Mouse (Mus musculus) ES-Bruce4 (cell line): ENCODE data around the gene Gm49486. TPM values are rescaled to one million over a fixed set of nuclear protein-coding genes. Genes with fewer than 3 reads are reported as not detected.

Source experiments
- H3K27ac ChIP-seq: 2 replicates; pipeline ENCODE4 v1.5.1; 2012; ENCODE audit warnings: low read length, inconsistent platforms; ENCODE audit not compliant: insufficient read depth
- H3K27me3 ChIP-seq: 2 replicates; pipeline ENCODE4 v1.6.1; 2012; ENCODE audit warnings: mild to moderate bottlenecking, low read length, inconsistent platforms; ENCODE audit not compliant: control insufficient read depth, poor library complexity, insufficient read depth, severe bottlenecking
- H3K36me3 ChIP-seq: 2 replicates; pipeline ENCODE4 v1.6.1; 2012; ENCODE audit warnings: inconsistent platforms, mild to moderate bottlenecking, low read length, moderate library complexity; ENCODE audit not compliant: control insufficient read depth, poor library complexity, insufficient read depth, severe bottlenecking
- H3K4me1 ChIP-seq: one replicate; pipeline ENCODE4 v1.8.1; 2011; ENCODE audit warnings: low read length; ENCODE audit not compliant: control insufficient read depth, insufficient read depth
- H3K4me3 ChIP-seq: 2 replicates; pipeline ENCODE4 v1.5.1; 2011; ENCODE audit warnings: low read depth, mild to moderate bottlenecking, low read length
- H3K9ac ChIP-seq: 2 replicates; pipeline ENCODE4 v1.6.1; 2012; ENCODE audit warnings: low read depth, mild to moderate bottlenecking, inconsistent platforms; ENCODE audit not compliant: poor library complexity, severe bottlenecking
- H3K9me3 ChIP-seq: replicated peaks from 2 replicates; pipeline ENCODE4 v1.6.1; 2012; ENCODE audit warnings: mild to moderate bottlenecking, low read length, inconsistent platforms; ENCODE audit not compliant: control insufficient read depth, poor library complexity, insufficient read depth, severe bottlenecking
- CTCF ChIP-seq: IDR thresholded peaks from one replicate; pipeline ENCODE4 v1.8.1; 2011; ENCODE audit warnings: low read depth, low read length
- EP300 ChIP-seq: IDR thresholded peaks from 2 replicates; pipeline ENCODE4 v1.6.1; 2011; ENCODE audit warnings: low read depth, low read length; ENCODE audit not compliant: insufficient read depth
- POLR2A ChIP-seq: IDR thresholded peaks from one replicate; pipeline ENCODE4 v1.8.1; 2011; ENCODE audit warnings: low read length; ENCODE audit not compliant: insufficient read depth
- polyA plus RNA-seq: library from polyadenylated mRNA; stranded (reverse); fragments of >200 nt; gene quantifications from 2 replicates; pipeline ENCODE4 v1.2.4, GENCODE M21; 2011; ENCODE audit warnings: low read depth; ENCODE audit not compliant: missing spikeins, insufficient read depth, insufficient read length

Gm49486 gene
- polyA plus RNA-seq, 1 experiment = 1.0 TPM

DNA sequence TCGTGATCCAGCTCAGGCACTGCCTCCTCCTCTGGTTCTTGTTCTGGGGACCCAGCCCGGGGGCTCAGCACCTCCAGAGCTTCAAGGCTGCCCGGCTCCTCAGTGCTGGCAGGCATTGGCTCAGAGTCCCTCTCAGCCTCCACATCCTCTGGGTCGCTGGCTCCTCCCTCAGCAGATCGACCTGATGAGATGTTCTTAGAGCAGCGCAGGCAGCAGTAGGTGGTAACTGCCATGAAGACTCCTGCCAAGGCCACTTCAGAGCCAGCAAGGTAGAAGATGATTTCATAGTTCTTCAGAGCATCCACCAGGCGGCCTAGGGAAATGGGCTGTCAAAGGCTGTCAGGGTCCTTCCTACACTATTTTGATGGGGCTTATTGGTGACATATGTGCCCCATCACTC lies 22.0 kb downstream of the Gm49486 start:
- Histone ChIP-seq H3K27me3 (no peaks in the 10 kb centered on the region), H3K27ac (no peak overlapping the region), H3K36me3 (peaks cover 6% of the 10 kb centered on the region), H3K9ac (no peak overlapping the region), H3K4me1 (peaks cover 2% of the 10 kb centered on the region), H3K9me3 (no peaks in the 10 kb centered on the region), H3K4me3 (no peak overlapping the region)
- TF ChIP-seq POLR2A (no peak), CTCF (no peak), EP300 (no peak)

DNA sequence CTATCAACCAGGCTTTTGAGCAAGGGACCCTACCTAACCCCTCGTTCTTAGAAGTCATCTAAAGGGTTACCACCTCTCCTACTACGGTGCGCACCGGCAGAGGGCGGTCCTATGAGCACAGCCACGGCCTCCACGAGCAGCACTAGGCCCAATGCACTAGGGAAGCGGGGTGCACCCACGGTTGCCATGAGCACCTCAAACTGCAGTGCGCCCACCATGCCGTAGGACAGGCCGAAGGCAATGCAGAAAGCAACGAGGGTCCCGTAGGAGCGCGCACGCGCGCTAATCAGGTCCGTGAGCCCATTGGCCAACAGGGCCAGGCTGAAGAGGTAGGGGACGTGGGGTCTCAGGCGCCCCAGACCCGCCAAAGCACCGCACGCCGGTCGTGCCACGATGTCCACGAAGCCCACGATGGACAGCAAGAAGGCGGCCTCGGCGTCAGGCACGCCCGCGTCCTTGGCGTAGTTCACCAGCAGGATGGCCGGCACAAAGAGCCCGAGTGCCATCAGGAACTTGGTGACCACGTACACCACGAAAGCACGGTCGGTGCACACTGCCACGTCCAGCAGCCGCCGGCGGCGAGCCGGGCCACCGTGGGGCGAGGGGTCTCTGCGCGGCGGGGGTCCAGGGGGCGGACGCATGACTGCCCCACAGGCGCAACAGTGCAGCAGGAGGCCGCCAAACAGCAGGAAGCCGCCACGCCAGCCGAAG lies 22.7 kb downstream of the Gm49486 start:
- H3K4me1 ChIP-seq = peaks cover 2% of the 10 kb centered on the region
- H3K9me3 ChIP-seq = no peaks in the 10 kb centered on the region
- H3K9ac ChIP-seq = peak overlapping the region; percentile 31
- TF ChIP-seq CTCF = peak; percentile 24
- TF ChIP-seq EP300 = no peak
- TF ChIP-seq POLR2A = no peak
- H3K27ac ChIP-seq = no peak overlapping the region
- 0 out of 2 replicates have a peak, but pooled peaks cover 2% of the 10 kb centered on the region for H3K36me3 ChIP-seq
- H3K27me3 ChIP-seq = no peaks in the 10 kb centered on the region
- peak overlapping the region; percentile 43 for H3K4me3 ChIP-seq

DNA sequence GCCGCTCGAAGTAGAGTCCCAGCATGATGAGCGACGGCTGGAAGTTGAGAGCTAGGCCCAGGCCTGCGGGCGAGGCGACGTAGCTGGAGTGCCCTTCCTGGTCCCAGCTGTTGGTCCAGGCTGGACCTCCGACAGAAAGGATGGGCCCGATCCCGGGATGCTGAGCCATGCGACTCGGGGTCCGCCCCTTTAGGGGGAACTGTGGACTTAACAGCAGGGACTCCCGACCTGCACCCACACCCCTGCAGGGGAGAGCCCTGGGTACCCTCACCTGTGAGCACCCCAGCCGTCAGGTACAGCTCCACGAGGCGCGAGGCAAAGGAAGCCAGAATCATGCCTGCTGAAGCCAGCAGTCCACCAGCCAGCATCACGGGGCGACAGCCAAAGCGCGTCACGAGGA lies 23.4 kb downstream of the Gm49486 start:
- Histone ChIP-seq H3K36me3 (0 out of 2 replicates have a peak, but pooled peaks cover 2% of the 10 kb centered on the region), H3K27me3 (no peaks in the 10 kb centered on the region), H3K9me3 (no peaks in the 10 kb centered on the region), H3K9ac (peak overlapping the region; percentile 31), H3K4me1 (peaks cover 2% of the 10 kb centered on the region), H3K4me3 (peak overlapping the region; percentile 43), H3K27ac (no peak overlapping the region)
- no peak for TF ChIP-seq CTCF
- no peak for TF ChIP-seq EP300

DNA sequence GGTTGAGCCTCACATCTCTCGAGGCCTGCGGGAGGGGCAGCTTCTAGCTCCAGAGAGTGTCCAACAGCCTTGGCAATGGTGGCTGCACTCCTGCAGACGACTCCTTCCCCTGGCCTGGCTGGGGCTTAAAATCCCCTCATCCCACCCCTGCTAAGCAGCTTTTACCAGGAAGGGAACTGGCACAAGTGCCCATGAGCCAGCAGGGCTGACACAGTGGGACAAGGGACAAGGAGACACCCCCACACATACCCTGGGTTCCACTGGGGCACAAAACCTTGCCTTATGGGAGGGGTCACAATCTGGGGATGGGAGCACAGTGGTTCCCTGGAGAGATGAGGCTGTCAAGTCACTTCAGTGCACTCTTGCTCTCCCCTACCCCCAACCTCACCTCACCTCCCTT lies 25.5 kb downstream of the Gm49486 start, which contains the start of gene Slc16a8:
Gene Slc16a8 (minus strand): TSS at position 101 of the 400 bp plus-strand sequence.
- H3K9ac ChIP-seq = no peak within 1 kb of the TSS
- no peaks in the 10 kb centered on the region for H3K36me3 ChIP-seq
- no peak within 1 kb of the TSS for H3K27ac ChIP-seq
- TF ChIP-seq EP300 (no peak), POLR2A (no peak), CTCF (no peak)
- no peaks in the 10 kb centered on the region for H3K27me3 ChIP-seq
- no peaks in the 10 kb centered on the region for H3K9me3 ChIP-seq
- H3K4me3 ChIP-seq = no peak within 1 kb of the TSS
- peaks cover 4% of the 10 kb centered on the region for H3K4me1 ChIP-seq

DNA sequence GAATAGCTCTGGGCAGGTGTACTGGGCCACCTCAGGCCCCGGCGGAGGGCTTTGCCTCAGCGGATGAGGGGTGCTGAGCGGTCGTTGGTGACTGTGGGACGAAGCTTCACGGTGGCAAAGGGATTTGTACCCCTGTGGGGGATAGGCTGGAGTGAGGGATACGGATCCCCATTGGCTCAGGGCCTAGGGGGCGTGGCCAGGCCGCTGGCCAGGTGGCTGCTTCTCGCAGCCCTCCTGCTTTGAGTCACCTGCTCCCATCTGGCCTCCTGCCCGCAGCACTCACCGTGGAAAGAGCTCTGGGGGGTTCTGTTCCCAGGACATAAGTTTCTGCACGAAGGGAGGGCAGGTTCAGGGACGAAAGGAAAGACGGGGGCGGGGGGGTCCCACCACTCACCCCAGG lies 29.3 kb downstream of the Gm49486 start:
- Histone ChIP-seq H3K27me3 (peaks cover 2% of the 10 kb centered on the region; the same call in 1 of the 2 replicates), H3K27ac (no peak overlapping the region), H3K9me3 (no peaks in the 10 kb centered on the region), H3K9ac (no peak overlapping the region), H3K36me3 (no peaks in the 10 kb centered on the region), H3K4me1 (peaks cover 2% of the 10 kb centered on the region), H3K4me3 (peak overlapping the region; percentile 35)
- TF ChIP-seq EP300 = 0 out of 2 replicates have a peak, but pooled peaks have one; percentile 9
- no peak for TF ChIP-seq POLR2A
- TF ChIP-seq CTCF = no peak

DNA sequence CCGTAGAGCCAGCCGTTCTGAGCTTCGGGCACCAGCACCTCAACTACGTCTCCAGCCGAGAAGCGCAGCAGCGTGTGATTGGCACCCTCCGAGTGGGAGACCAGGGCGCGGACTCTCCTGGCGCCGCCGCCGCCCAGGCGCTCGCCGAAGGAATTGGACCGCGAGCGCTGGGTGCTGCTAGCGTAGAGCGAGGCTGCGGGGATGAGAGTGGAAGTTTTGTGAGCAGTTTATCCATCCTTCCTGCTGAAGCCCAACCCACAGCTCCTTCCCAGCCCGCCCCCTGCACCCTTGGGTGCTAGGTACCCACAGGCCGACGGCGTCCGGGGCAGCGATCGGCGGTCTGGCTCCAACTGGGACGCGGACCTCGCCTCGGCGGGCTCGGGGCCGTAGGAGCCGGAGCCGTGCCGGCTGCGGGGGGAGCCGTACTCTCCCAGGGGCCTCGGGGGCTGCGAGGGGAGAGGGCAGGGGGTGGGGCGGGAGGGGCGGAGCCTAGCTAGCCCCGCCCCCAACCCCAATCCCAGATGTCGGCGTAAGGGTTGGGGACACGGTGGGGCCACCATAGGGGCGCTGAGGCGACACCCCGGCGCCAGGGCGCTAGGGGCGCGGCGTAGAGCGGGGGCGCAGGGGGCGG lies 32.0 kb downstream of the Gm49486 start:
- TF ChIP-seq EP300 (no peak), CTCF (no peak), POLR2A (no peak)
- H3K36me3 ChIP-seq = no peaks in the 10 kb centered on the region
- H3K27me3 ChIP-seq = peaks cover 2% of the 10 kb centered on the region; the same call in 1 of the 2 replicates
- peak overlapping the region; percentile 69 for H3K4me3 ChIP-seq
- H3K4me1 ChIP-seq = peaks cover 2% of the 10 kb centered on the region
- no peaks in the 10 kb centered on the region for H3K9me3 ChIP-seq
- H3K27ac ChIP-seq = no peak overlapping the region
- H3K9ac ChIP-seq = peak overlapping the region; percentile 75
